Mouse (Mus musculus) left cerebral cortex, postnatal 14 days (tissue): ENCODE results near the gene Zfr2. TPM values are rescaled to one million over a fixed set of nuclear protein-coding genes. Genes with fewer than 3 reads are reported as not detected.

Source experiments
- DNase-seq, 2 experiments: peaks; one replicate each; pipeline ENCODE4 v3.0.0; 2021 to 2022; ENCODE audit warnings: low spot score in 2 of 2, mixed read lengths in 1 of 2
- intact Hi-C: fragments of 180-260 bp; cut with DNase I; formaldehyde crosslinking; loops from one replicate; pipeline ENCODE4 v1.15.1; 2025
- microRNA-seq, 2 experiments: library from miRNA; unstranded; fragments of <30 nt; microRNA quantifications; one replicate each; pipeline ENCODE4 v1.2.0; 2022
- total RNA-seq, 2 experiments: library from RNA; stranded (reverse); gene quantifications; 2 replicates each; pipeline ENCODE4 v1.2.3; 2021

Gene Zfr2
- total RNA-seq, 2 experiments from 2014 or later, result 66.1 to 66.7 TPM

GRCm38 (mm10) chr10:81297845-81298244 lies 64.9 kb downstream of the Zfr2 start:
- intact Hi-C loops, result no loop called here
- no peak for DNase-seq

GRCm38 (mm10) chr10:81298369-81299100 lies 65.6 kb downstream of the Zfr2 start:
- intact Hi-C loops, result no loop called here
- peak; percentile 57 to 66 for DNase-seq

- intact Hi-C loops, result no loop called here
- DNase-seq, result no peak
These were observed 66.8 kb downstream of the Zfr2 start for GRCm38 (mm10) chr10:81299585-81300351.

- DNase-seq, result no peak
These were observed 67.5 kb downstream of the Zfr2 start for GRCm38 (mm10) chr10:81300352-81300907.

DNA sequence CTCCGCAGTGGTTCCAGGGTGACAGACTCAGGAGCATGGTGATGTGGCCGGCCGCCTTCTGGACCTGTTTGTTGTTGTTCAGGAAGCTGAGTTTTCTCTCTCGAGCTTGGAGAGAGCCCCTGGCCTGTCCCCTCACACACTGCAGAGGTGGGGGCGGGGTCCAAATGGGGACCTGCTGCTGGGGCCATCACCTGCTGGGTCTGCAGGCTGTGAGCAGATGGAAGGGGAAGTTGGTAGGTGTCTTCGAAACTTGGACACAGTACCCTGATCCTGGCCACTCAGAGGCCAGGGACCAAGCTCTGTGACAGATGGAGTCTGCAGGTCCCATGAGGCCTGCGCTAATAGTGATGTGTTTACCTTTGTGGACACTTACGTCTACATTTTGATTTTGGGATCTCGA lies 68.4 kb downstream of the Zfr2 start:
- intact Hi-C loops, result no loop called here
- DNase-seq, result no peak

More at GRCm38 (mm10) chr10:81300352-81300907, 67.5 kb downstream of the Zfr2 start:
- intact Hi-C loops, result no loop called here

Small RNA genes lying within 50 kb of the gene (microRNA-seq; reads per million reads assigned to microRNA genes)
- gene Mir3057, result 41.2 to 55.5 reads per million in 2 experiments

Other genes starting within 250 kb of the Zfr2 start
- gene Gng7, start 218.2 kb upstream of the Zfr2 start, total RNA-seq, result 100 to 1,000 TPM; 120 to 135 TPM
- 100 to 1,000 TPM; 113 to 117 TPM for gene Diras1, start 207.5 kb upstream of the Zfr2 start, total RNA-seq
- 10 to 100 TPM; 70.9 to 76.3 TPM for gene Slc39a3, start 195.7 kb upstream of the Zfr2 start, total RNA-seq
- gene Sgta, start 173.0 kb upstream of the Zfr2 start, total RNA-seq, result 100 to 1,000 TPM; 178 to 186 TPM
- 10 to 100 TPM; 51.1 to 51.2 TPM for gene Thop1, start 163.1 kb upstream of the Zfr2 start, total RNA-seq
- gene Creb3l3, start 134.3 kb upstream of the Zfr2 start, total RNA-seq, result under 1 TPM; 0.15 to 0.44 TPM
- gene Map2k2, start 127.2 kb upstream of the Zfr2 start, total RNA-seq, result 100 to 1,000 TPM; 116 to 122 TPM
- 10 to 100 TPM; 74.8 to 76.0 TPM for gene Zbtb7a, start 97.9 kb upstream of the Zfr2 start, total RNA-seq
- gene Pias4, start 65.2 kb upstream of the Zfr2 start, total RNA-seq, result 10 to 100 TPM; 23.7 to 29.9 TPM
- gene Eef2, start 56.5 kb upstream of the Zfr2 start, total RNA-seq, result 100 to 1,000 TPM; 936 to 941 TPM
- 10 to 100 TPM; 72.2 to 73.3 TPM for gene Dapk3, start 50.1 kb upstream of the Zfr2 start, total RNA-seq
- gene 4930442H23Rik, start 49.3 kb upstream of the Zfr2 start, total RNA-seq, result not detected
- gene Nmrk2, start 31.1 kb upstream of the Zfr2 start, total RNA-seq, result under 1 TPM in 1 of 2 experiments, not detected in 1; 0.17 TPM
- 100 to 1,000 TPM; 196 to 211 TPM for gene Atcay, start 2.3 kb upstream of the Zfr2 start, total RNA-seq
- gene Matk, start 19.8 kb downstream of the Zfr2 start, total RNA-seq, result 100 to 1,000 TPM; 226 to 227 TPM
- gene Mrpl54, start 33.8 kb downstream of the Zfr2 start, total RNA-seq, result 10 to 100 TPM; 39.0 to 41.4 TPM
- 10 to 100 TPM; 34.8 to 35.8 TPM for gene Apba3, start 33.8 kb downstream of the Zfr2 start, total RNA-seq
- gene Tjp3, start 58.4 kb downstream of the Zfr2 start, total RNA-seq, result under 1 TPM; 0.15 to 0.47 TPM
- gene Pip5k1c, start 59.8 kb downstream of the Zfr2 start, total RNA-seq, result 100 to 1,000 TPM; 391 to 396 TPM
- gene Cactin, start 87.9 kb downstream of the Zfr2 start, total RNA-seq, result 10 to 100 TPM; 25.1 to 27.2 TPM
- gene Tbxa2r, start 95.6 kb downstream of the Zfr2 start, total RNA-seq, result 1 to 10 TPM; 1.3 to 1.5 TPM
- gene Gipc3, start 110.1 kb downstream of the Zfr2 start, total RNA-seq, result under 1 TPM; 0.51 to 0.97 TPM
- gene Hmg20b, start 117.3 kb downstream of the Zfr2 start, total RNA-seq, result 10 to 100 TPM; 21.4 to 23.3 TPM
- gene Mfsd12, start 124.3 kb downstream of the Zfr2 start, total RNA-seq, result 10 to 100 TPM; 37.8 to 38.9 TPM
- 1 to 10 TPM in 1 of 2 experiments, under 1 TPM in 1; 0.93 to 1.3 TPM for gene 4930404N11Rik, start 132.7 kb downstream of the Zfr2 start, total RNA-seq
- gene Fzr1, start 145.4 kb downstream of the Zfr2 start, total RNA-seq, result 10 to 100 TPM; 74.8 to 80.3 TPM
- gene Dohh, start 151.3 kb downstream of the Zfr2 start, total RNA-seq, result 10 to 100 TPM; 82.4 to 88.6 TPM
- gene Gm48551, start 151.3 kb downstream of the Zfr2 start, total RNA-seq, result 1 to 10 TPM; 2.4 to 3.2 TPM
- gene Gm48552, start 155.8 kb downstream of the Zfr2 start, total RNA-seq, result 1 to 10 TPM; 2.8 to 4.7 TPM
- 1 to 10 TPM; 1.8 to 1.9 TPM for gene Smim24, start 159.9 kb downstream of the Zfr2 start, total RNA-seq
- 10 to 100 TPM; 67.0 to 69.8 TPM for gene Nfic, start 222.5 kb downstream of the Zfr2 start, total RNA-seq
- gene Celf5, start 249.6 kb downstream of the Zfr2 start, total RNA-seq, result 100 to 1,000 TPM; 280 to 299 TPM